23 mouse cellular contexts compared by ENCODE assay signal in genomic region chr14:34077222-34077621, GRCm38 (mm10). TPM values are rescaled to one million over a fixed set of nuclear protein-coding genes. Genes with fewer than 3 reads are reported as not detected.
A peak's percentile ranks its signal among the peaks of the same experiment; 100 is the strongest.
DNase-seq lines count a peak whose midpoint lies in the region; ATAC-seq and TF ChIP-seq lines count a peak whose summit lies in the region.
"Had no signal": no experiment of that assay in that cellular context is flagged by ENCODE, and none has a peak within 500 bp of the region (broad histone marks: within the 10 kb centered on the region; RNA-seq: fewer than 3 reads in every experiment).

No protein-coding gene starts in this region.

- no peak for TF ChIP-seq EP300 in CH12.LX (IDR thresholded peaks at IDR 0.05; ENCODE audit: low read length)

- TF ChIP-seq CTCF in left cerebral cortex, adult 2 months (IDR thresholded peaks at IDR 0.05), result peak; percentile 16; the same call in 1 of the 2 replicates
- TF ChIP-seq CTCF in CH12.LX (conservative IDR thresholded peaks at IDR 0.05 in 1 of 2, IDR thresholded peaks at IDR 0.05 in 1 of 2; ENCODE audit: low read depth in 2 of 2, low read length in 2 of 2), result peak in 1 of 2 experiments; percentile 64; a peak in 2 of 4 replicates
- TF ChIP-seq CTCF in E14TG2a.4 (conservative IDR thresholded peaks at IDR 0.05; ENCODE audit: low read length), result 0 out of 2 replicates have a peak, but pooled peaks have one; percentile 5

- WGBS in hindbrain, embryonic 10.5 days, result 67% methylated on average over 5 of the region's 5 CpGs
- 66% methylated on average over 5 of the region's 5 CpGs for WGBS in hindbrain, embryonic 11.5 days
- 59% methylated on average over 5 of the region's 5 CpGs for WGBS in kidney, embryonic 15.5 days

- H3K4me1 ChIP-seq in hindbrain, embryonic 10.5 days (replicated peaks), result peaks cover 3% of the 10 kb centered on the region; the same call in 1 of the 2 replicates
- H3K4me1 ChIP-seq in hindbrain, embryonic 11.5 days (replicated peaks; ENCODE audit: control insufficient read depth, insufficient read depth, low read length), result no peaks in the 10 kb centered on the region
- H3K4me1 ChIP-seq in CH12.LX (ENCODE audit: control insufficient read depth in 1 of 2, insufficient read depth in 2 of 2), result peaks cover 5 to 12% of the 10 kb centered on the region in 2 experiments; a peak in 3 of 4 replicates
- H3K4me1 ChIP-seq in E14TG2a.4 (replicated peaks; ENCODE audit: low read depth, low read length), result peaks cover 10% of the 10 kb centered on the region; the same call in 1 of the 2 replicates
- H3K4me1 ChIP-seq in kidney, embryonic 15.5 days, result peaks cover 10% of the 10 kb centered on the region
- H3K4me1 ChIP-seq: hindbrain, embryonic 12.5 days; intestine, embryonic 15.5 days had no signal

- no peak for TF ChIP-seq POLR2A in CH12.LX (IDR thresholded peaks at IDR 0.05; ENCODE audit: low read depth, low read length)

- no peak overlapping the region for H3K9ac ChIP-seq in hindbrain, embryonic 11.5 days (ENCODE audit: low read depth, low read length)
- no peak overlapping the region for H3K9ac ChIP-seq in CH12.LX (ENCODE audit: insufficient read depth, low read depth)
- H3K9ac ChIP-seq in kidney, embryonic 15.5 days, result no peak overlapping the region
- H3K9ac ChIP-seq: embryonic facial prominence, embryonic 13.5 days; forebrain, embryonic 12.5 days; heart, embryonic 12.5 days; hindbrain, embryonic 12.5 days; intestine, embryonic 15.5 days had no signal

- TF ChIP-seq RAD21 in CH12.LX (IDR thresholded peaks at IDR 0.05; ENCODE audit: low read depth, low read length), result no peak; the same call in 1 of the 2 replicates

- no peak overlapping the region for H3K4me2 ChIP-seq in hindbrain, embryonic 11.5 days (replicated peaks; ENCODE audit: low read depth, low read length)
- no peak overlapping the region for H3K4me2 ChIP-seq in CH12.LX (ENCODE audit: insufficient read depth, low read depth, poor library complexity, severe bottlenecking)
- no peak overlapping the region for H3K4me2 ChIP-seq in kidney, embryonic 15.5 days
- H3K4me2 ChIP-seq: embryonic facial prominence, embryonic 13.5 days; forebrain, embryonic 12.5 days; heart, embryonic 12.5 days; hindbrain, embryonic 12.5 days; intestine, embryonic 15.5 days had no signal

- no peaks in the 10 kb centered on the region for H3K79me2 ChIP-seq in CH12.LX (replicated peaks; ENCODE audit: control insufficient read depth, extremely low read depth, insufficient read depth, poor library complexity, severe bottlenecking)

- no peaks in the 10 kb centered on the region for H3K9me3 ChIP-seq in hindbrain, embryonic 10.5 days
- H3K9me3 ChIP-seq in hindbrain, embryonic 11.5 days (ENCODE audit: control insufficient read depth, low read length), result no peaks in the 10 kb centered on the region
- H3K9me3 ChIP-seq in CH12.LX (replicated peaks; ENCODE audit: low read length) (no peaks in the 10 kb centered on the region), E14TG2a.4 (ENCODE audit: low read length) (no peaks in the 10 kb centered on the region)
- no peaks in the 10 kb centered on the region for H3K9me3 ChIP-seq in kidney, embryonic 15.5 days (replicated peaks)
- H3K9me3 ChIP-seq: embryonic facial prominence, embryonic 13.5 days; forebrain, embryonic 12.5 days; heart, embryonic 12.5 days; hindbrain, embryonic 12.5 days; intestine, embryonic 15.5 days had no signal

- ATAC-seq in hindbrain, embryonic 11.5 days (ENCODE audit: low FRiP score), result no peak
- ATAC-seq in kidney, embryonic 15.5 days (replicated peaks; ENCODE audit: low FRiP score), result no peak
- ATAC-seq: intestine, embryonic 15.5 days had no signal

- intact Hi-C loops in left cerebral cortex, adult 2 months (cut with DNase I), result no loop called here

- 0 out of 2 replicates have a peak, but pooled peaks cover 7% of the 10 kb centered on the region for H3K27me3 ChIP-seq in hindbrain, embryonic 10.5 days (ENCODE audit: insufficient read depth, poor library complexity, severe bottlenecking)
- H3K27me3 ChIP-seq in hindbrain, embryonic 11.5 days (ENCODE audit: control insufficient read depth, insufficient read depth, low read length), result no peaks in the 10 kb centered on the region
- H3K27me3 ChIP-seq in CH12.LX (replicated peaks) (no peaks in the 10 kb centered on the region), E14TG2a.4 (ENCODE audit: insufficient read depth, low read length) (no peaks in the 10 kb centered on the region; the same call in 1 of the 2 replicates)
- no peaks in the 10 kb centered on the region for H3K27me3 ChIP-seq in kidney, embryonic 15.5 days
- H3K27me3 ChIP-seq: embryonic facial prominence, embryonic 13.5 days; heart, embryonic 12.5 days; intestine, embryonic 15.5 days had no signal

- DNase-seq in hindbrain, embryonic 10.5 days (ENCODE audit: low spot score), result no peak
- no peak for DNase-seq in hindbrain, embryonic 11.5 days (ENCODE audit: low spot score)
- no peak for DNase-seq in left cerebral cortex, adult 2 months (ENCODE audit: extremely low spot score in 1 of 2, low spot score in 2 of 2)
- DNase-seq in left cerebral cortex, adult 18-20 months (ENCODE audit: low spot score in 2 of 2), result no peak
- DNase-seq in CH12.LX (ENCODE audit: extremely low read depth), result no peak
- DNase-seq: adrenal gland, postnatal 10 days; cerebellum, adult 18-20 months; cerebellum, adult 9-11 months; cerebellum, postnatal 36 days; gastrocnemius, adult 2 months; gastrocnemius, postnatal 25 days had no signal

- no peaks in the 10 kb centered on the region for H3K36me3 ChIP-seq in hindbrain, embryonic 10.5 days
- no peaks in the 10 kb centered on the region for H3K36me3 ChIP-seq in hindbrain, embryonic 11.5 days (ENCODE audit: control insufficient read depth, insufficient read depth, low read length)
- H3K36me3 ChIP-seq in CH12.LX (replicated peaks in 1 of 2; ENCODE audit: control insufficient read depth in 1 of 2, insufficient read depth in 1 of 2, low read length in 1 of 2), result no peaks in the 10 kb centered on the region
- no peaks in the 10 kb centered on the region for H3K36me3 ChIP-seq in E14TG2a.4 (ENCODE audit: insufficient read depth, low read length)
- H3K36me3 ChIP-seq in kidney, embryonic 15.5 days, result no peaks in the 10 kb centered on the region
- H3K36me3 ChIP-seq: embryonic facial prominence, embryonic 13.5 days; forebrain, embryonic 12.5 days; heart, embryonic 12.5 days; hindbrain, embryonic 12.5 days; intestine, embryonic 15.5 days had no signal

- in situ Hi-C loops in CH12.LX (cut with MboI; ENCODE audit: low pct_ligation_motif_present, low pct_unique_long_range_greater_than_20kb, low sequenced_read_pairs), result no loop called here

- dilution Hi-C loops in CH12.LX (cut with MboI; ENCODE audit: extremely low pct_ligation_motif_present, extremely low pct_unique_long_range_greater_than_20kb, low sequenced_read_pairs), result no loop called here

- H3K27ac ChIP-seq in hindbrain, embryonic 10.5 days, result peak overlapping the region; percentile 8; the same call in 1 of the 2 replicates
- H3K27ac ChIP-seq in hindbrain, embryonic 11.5 days (ENCODE audit: low read depth, low read length), result no peak overlapping the region
- no peak overlapping the region for H3K27ac ChIP-seq in left cerebral cortex, adult 2 months
- no peak overlapping the region for H3K27ac ChIP-seq in CH12.LX (ENCODE audit: insufficient read depth, low read depth)
- no peak overlapping the region for H3K27ac ChIP-seq in kidney, embryonic 15.5 days
- H3K27ac ChIP-seq: embryonic facial prominence, embryonic 13.5 days; forebrain, embryonic 12.5 days; gastrocnemius, adult 2 months; hindbrain, embryonic 12.5 days; intestine, embryonic 15.5 days had no signal

- H3K4me3 ChIP-seq in hindbrain, embryonic 10.5 days, result no peak overlapping the region
- H3K4me3 ChIP-seq in hindbrain, embryonic 11.5 days (ENCODE audit: low read depth, low read length), result no peak overlapping the region
- H3K4me3 ChIP-seq in left cerebral cortex, adult 2 months, result no peak overlapping the region
- H3K4me3 ChIP-seq in CH12.LX (replicated peaks in 1 of 3; ENCODE audit: low read depth in 2 of 3, low read length in 2 of 3, poor library complexity in 1 of 3) (no peak overlapping the region), E14TG2a.4 (replicated peaks; ENCODE audit: low read length) (no peak overlapping the region)
- no peak overlapping the region for H3K4me3 ChIP-seq in kidney, embryonic 15.5 days (replicated peaks)
- H3K4me3 ChIP-seq: embryonic facial prominence, embryonic 13.5 days; forebrain, embryonic 12.5 days; gastrocnemius, adult 2 months; heart, embryonic 12.5 days; hindbrain, embryonic 12.5 days; intestine, embryonic 15.5 days had no signal

TF ChIP-seq in CH12.LX, 34 proteins besides CTCF, POLR2A, EP300 and RAD21 (continues in another document):
- TF ChIP-seq SMC3 (IDR thresholded peaks at IDR 0.05; ENCODE audit: low read depth, low read length) (0 out of 2 replicates have a peak, but pooled peaks have one; percentile 1), JUN (IDR thresholded peaks at IDR 0.05; ENCODE audit: insufficient read depth, low read depth, low read length) (no peak)

RNA-seq across cellular contexts. Expression of gene Anxa8, which starts 8.6 kb away (rescaled TPM):
- polyA plus RNA-seq in hindbrain, embryonic 10.5 days (2016; fragmentation: Nextera tagmentation; extraction: Ambion mirVana), result 1.3 and 1.7 TPM in 2 replicates
- polyA plus RNA-seq in hindbrain, embryonic 11.5 days (2014; fragmentation: Nextera tagmentation; extraction: Ambion mirVana), result 1.5 and 1.8 TPM in 2 replicates
- under 1 TPM; 0.49 to 0.86 TPM for total RNA-seq in left cerebral cortex, adult 2 months (2021)
- total RNA-seq in left cerebral cortex, adult 18-20 months (2021), result 1 to 10 TPM; 1.1 to 1.2 TPM
- total RNA-seq in CH12.LX (2012; rRNA removed) (1.8 and 2.3 TPM in 2 replicates), CH12.LX (2014; rRNA removed) (0.23 and 0.24 TPM in 2 replicates)
- 0.33 TPM in 1 of 2 replicates, not detected in the other for polyA plus RNA-seq in CH12.LX (2012; ENCODE audit: insufficient read length, low read depth)
- polyA plus RNA-seq in kidney, embryonic 15.5 days (2015; fragmentation: Nextera tagmentation; extraction: Ambion mirVana), result 1.8 and 2.0 TPM in 2 replicates
- total RNA-seq: granulocyte monocyte progenitor cell, adult 5-6 weeks; MEL had no signal

RNA-seq across cellular contexts. Expression of gene Antxrl, which starts 24.7 kb away (rescaled TPM):
- not detected in 2 replicates for polyA plus RNA-seq in hindbrain, embryonic 10.5 days (2016; fragmentation: Nextera tagmentation; extraction: Ambion mirVana)
- not detected in 2 replicates for polyA plus RNA-seq in hindbrain, embryonic 11.5 days (2014; fragmentation: Nextera tagmentation; extraction: Ambion mirVana)
- not detected for total RNA-seq in left cerebral cortex, adult 2 months (2021)
- total RNA-seq in left cerebral cortex, adult 18-20 months (2021), result not detected
- total RNA-seq in CH12.LX (2012; rRNA removed) (not detected in 2 replicates), CH12.LX (2014; rRNA removed) (not detected in 2 replicates)
- not detected in 2 replicates for polyA plus RNA-seq in CH12.LX (2012; ENCODE audit: insufficient read length, low read depth)
- polyA plus RNA-seq in kidney, embryonic 15.5 days (2015; fragmentation: Nextera tagmentation; extraction: Ambion mirVana), result not detected in 2 replicates
- total RNA-seq: adrenal gland, postnatal 10 days; gastrocnemius, adult 2 months; gastrocnemius, postnatal 25 days; granulocyte monocyte progenitor cell, adult 5-6 weeks; heart, adult 8-10 months; heart, postnatal 25 days; MEL had no signal
- polyA plus RNA-seq: embryonic facial prominence, embryonic 13.5 days; forebrain, embryonic 12.5 days; heart, embryonic 12.5 days; heart, embryonic 16.5 days; hindbrain, embryonic 12.5 days; intestine, embryonic 15.5 days had no signal

RNA-seq across cellular contexts. Expression of gene A630023A22Rik, which starts 25.3 kb away (rescaled TPM):
- polyA plus RNA-seq in hindbrain, embryonic 10.5 days (2016; fragmentation: Nextera tagmentation; extraction: Ambion mirVana), result not detected in 2 replicates
- polyA plus RNA-seq in hindbrain, embryonic 11.5 days (2014; fragmentation: Nextera tagmentation; extraction: Ambion mirVana), result not detected in 2 replicates
- total RNA-seq in left cerebral cortex, adult 2 months (2021), result not detected
- total RNA-seq in left cerebral cortex, adult 18-20 months (2021), result not detected
- not detected in 2 replicates for total RNA-seq in CH12.LX (2012; rRNA removed)
- total RNA-seq in CH12.LX (2014; rRNA removed), result not detected in 2 replicates
- polyA plus RNA-seq in CH12.LX (2012; ENCODE audit: insufficient read length, low read depth), result 0.36 TPM in 1 of 2 replicates, not detected in the other
- polyA plus RNA-seq in kidney, embryonic 15.5 days (2015; fragmentation: Nextera tagmentation; extraction: Ambion mirVana), result 0.49 TPM in 1 of 2 replicates, not detected in the other
- total RNA-seq: adrenal gland, postnatal 10 days; gastrocnemius, adult 2 months; gastrocnemius, postnatal 25 days; granulocyte monocyte progenitor cell, adult 5-6 weeks; heart, adult 8-10 months; heart, postnatal 25 days; MEL had no signal
- polyA plus RNA-seq: embryonic facial prominence, embryonic 13.5 days; forebrain, embryonic 12.5 days; heart, embryonic 12.5 days; hindbrain, embryonic 12.5 days had no signal
